Mouse (Mus musculus) ES-E14 (cell line): ENCODE measurements at regions not wholly inside any gene's neighbourhood (a gene's known extent, or its start where the extent isn't known, plus 50 kb on each side); places are given as distances from the start of the nearest gene placed in this dataset.

Experiments used
- DNase-seq: peaks from one replicate; pipeline ENCODE4 v3.0.0-alpha.2; 2013; ENCODE audit warnings: low read depth, low spot score
- H3K27ac ChIP-seq: 2 replicates; pipeline ENCODE4 v1.5.1; 2012; ENCODE audit warnings: low read depth, mild to moderate bottlenecking, low read length, moderate library complexity, mixed read lengths; ENCODE audit not compliant: poor library complexity, insufficient read depth, severe bottlenecking
- H3K36me3 ChIP-seq: 2 replicates; pipeline ENCODE4 v1.6.1; 2012; ENCODE audit warnings: mild to moderate bottlenecking, low read length, moderate library complexity, mixed read lengths; ENCODE audit not compliant: control insufficient read depth, poor library complexity, insufficient read depth, severe bottlenecking
- H3K4me1 ChIP-seq, 2 experiments: fragments of 150-350 bp in 1 of 2; sonication (generic) in 1 of 2; 2 replicates each; pipeline ENCODE4 v1.6.1; 2012; ENCODE audit warnings: low read length in 2 of 2, mild to moderate bottlenecking in 1 of 2, mixed read lengths in 1 of 2; ENCODE audit not compliant: control insufficient read depth in 2 of 2, insufficient read depth in 2 of 2, poor library complexity in 1 of 2
- H3K4me3 ChIP-seq, 2 experiments: fragments of 150-350 bp in 1 of 2; sonication (generic) in 1 of 2; 2 replicates each; pipeline ENCODE4 v1.5.1; 2012; ENCODE audit warnings: low read length in 2 of 2, low read depth in 1 of 2, mild to moderate bottlenecking in 1 of 2, mixed read lengths in 1 of 2; ENCODE audit not compliant: insufficient read depth in 1 of 2, poor library complexity in 1 of 2, severe bottlenecking in 1 of 2
- H3K9ac ChIP-seq: 2 replicates; pipeline ENCODE4 v1.6.1; 2012; ENCODE audit warnings: low read depth, mild to moderate bottlenecking, low read length, mixed read lengths; ENCODE audit not compliant: poor library complexity, insufficient read depth, severe bottlenecking
- H3K9me3 ChIP-seq: fragments of 150-350 bp; sonication (generic); 2 replicates; pipeline ENCODE4 v1.6.1; 2012; ENCODE audit warnings: low read depth, mild to moderate bottlenecking, low read length; ENCODE audit not compliant: control insufficient read depth, insufficient read depth
- CHD2 ChIP-seq: IDR thresholded peaks from 2 replicates; pipeline ENCODE4 v1.6.1; 2014; ENCODE audit warnings: mild to moderate bottlenecking, low read depth, low read length, inconsistent platforms
- HCFC1 ChIP-seq: IDR thresholded peaks from 2 replicates; pipeline ENCODE4 v1.6.1; 2012; ENCODE audit warnings: low read length, inconsistent platforms, borderline replicate concordance; ENCODE audit not compliant: insufficient read depth
- MAFK ChIP-seq: IDR thresholded peaks from 2 replicates; pipeline ENCODE4 v1.6.1; 2014; ENCODE audit warnings: mild to moderate bottlenecking, low read depth, low read length, inconsistent platforms; ENCODE audit not compliant: insufficient read depth
- ZC3H11A ChIP-seq: IDR thresholded peaks from 2 replicates; pipeline ENCODE4 v1.6.1; 2012; ENCODE audit warnings: low read depth, mild to moderate bottlenecking, inconsistent platforms, low read length, borderline replicate concordance
- ZNF384 ChIP-seq: IDR thresholded peaks from 2 replicates; pipeline ENCODE4 v1.6.1; 2012; ENCODE audit warnings: low read depth, low read length, inconsistent platforms
- in situ Hi-C, 2 experiments: fragments of 600-800 bp; cut with MboI; formaldehyde crosslinking; loops; one replicate each; pipeline ENCODE4 v1.15.1; 2025; ENCODE audit warnings: low sequenced_read_pairs in 2 of 2, inconsistent platforms in 1 of 2; ENCODE audit not compliant: unreplicated experiment in 2 of 2

DNA sequence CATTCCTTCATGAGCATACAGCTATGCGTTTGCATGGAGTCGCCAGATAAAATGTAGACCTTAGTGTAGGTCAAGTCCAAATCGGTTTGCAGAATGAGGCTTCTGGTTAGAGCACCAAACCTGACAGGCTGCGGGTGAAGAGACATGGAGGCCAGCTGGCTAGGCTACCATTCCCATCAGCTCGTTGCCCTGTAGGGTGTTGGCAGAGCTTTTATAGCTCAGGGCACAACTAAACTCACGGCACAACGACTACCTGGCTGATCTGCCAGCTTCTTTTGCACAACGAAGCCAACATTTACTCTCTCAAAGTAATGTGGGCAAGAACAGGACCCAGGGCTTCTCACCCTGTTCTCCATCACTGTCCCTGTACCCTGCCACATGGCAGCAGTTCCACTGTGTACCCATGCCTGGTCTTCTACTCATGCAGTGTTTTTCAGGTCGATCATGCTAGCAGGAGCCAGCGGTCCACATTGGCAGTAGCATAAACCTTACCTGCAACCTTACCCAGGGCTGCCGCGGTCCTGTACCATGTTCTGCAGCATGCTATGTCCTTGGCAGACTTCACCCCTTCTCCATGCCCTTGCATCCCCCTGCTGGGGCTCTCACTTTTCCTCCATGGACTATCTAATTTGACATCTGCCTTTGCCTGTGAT is 431.0 kb downstream of the Ccdc171 start:
- no peak for DNase-seq
- Histone ChIP-seq H3K4me3 (no peak overlapping the region), H3K9me3 (no peaks in the 10 kb centered on the region), H3K27ac (no peak overlapping the region), H3K4me1 (no peaks in the 10 kb centered on the region), H3K36me3 (no peaks in the 10 kb centered on the region), H3K9ac (no peak overlapping the region)
- in situ Hi-C loops = no loop called here
- TF ChIP-seq ZNF384 (no peak), MAFK (no peak), ZC3H11A (no peak), HCFC1 (no peak), CHD2 (no peak)

DNA sequence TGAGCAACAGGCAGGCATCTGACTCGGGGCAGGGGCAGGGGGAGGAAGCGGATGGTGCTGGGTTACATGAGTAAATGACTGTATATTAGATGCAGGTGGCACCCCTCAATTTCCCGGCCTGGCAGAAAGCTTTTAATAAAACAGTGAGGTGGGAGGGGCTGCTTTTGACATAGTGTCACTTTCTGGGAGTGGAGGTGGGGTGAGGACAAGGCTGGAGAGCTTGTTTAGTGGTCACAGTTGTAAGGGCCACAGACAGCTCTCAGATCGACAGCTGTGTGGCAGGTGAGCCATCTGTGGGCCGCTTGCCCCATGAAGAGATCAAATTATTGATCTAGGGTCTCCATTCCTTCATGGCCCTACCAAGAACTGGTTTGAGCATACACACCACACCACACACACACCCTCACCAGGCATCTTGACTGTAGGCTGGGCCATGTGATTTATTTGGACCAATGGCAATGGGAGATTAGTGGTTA is 431.9 kb downstream of the Ccdc171 start:
- no peak for TF ChIP-seq ZNF384
- no peak for TF ChIP-seq MAFK
- no peak for TF ChIP-seq ZC3H11A
- TF ChIP-seq HCFC1 = no peak
- TF ChIP-seq CHD2 = no peak
- Histone ChIP-seq H3K27ac (no peak overlapping the region), H3K4me3 (no peak overlapping the region), H3K9me3 (no peaks in the 10 kb centered on the region), H3K36me3 (no peaks in the 10 kb centered on the region), H3K4me1 (no peaks in the 10 kb centered on the region), H3K9ac (no peak overlapping the region)
- no peak for DNase-seq
- in situ Hi-C loops = no loop called here

DNA sequence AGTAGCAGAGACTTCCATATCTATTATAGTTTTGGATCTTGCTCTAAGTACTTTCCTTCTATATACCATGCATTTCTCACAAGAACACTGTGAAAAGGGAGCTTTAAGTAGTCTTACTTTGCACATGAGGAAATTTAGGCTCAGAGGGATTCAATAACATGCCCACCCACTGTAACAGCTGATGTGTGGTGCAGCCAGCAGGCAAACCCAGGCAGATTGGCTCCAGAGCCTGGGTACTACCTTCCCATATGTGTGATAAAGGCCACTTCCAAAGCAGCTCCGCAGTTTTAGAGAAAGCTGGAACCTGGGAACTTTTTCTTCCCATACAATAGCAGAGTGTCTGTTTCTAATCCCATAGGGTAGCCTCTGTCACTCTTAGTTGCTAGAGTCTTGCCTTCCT is 441.6 kb downstream of the Ccdc171 start:
- no peak for DNase-seq
- Histone ChIP-seq H3K4me1 (no peaks in the 10 kb centered on the region), H3K9ac (no peak overlapping the region), H3K4me3 (no peak overlapping the region), H3K27ac (no peak overlapping the region), H3K36me3 (no peaks in the 10 kb centered on the region), H3K9me3 (no peaks in the 10 kb centered on the region)
- in situ Hi-C loops = no loop called here
- TF ChIP-seq MAFK = no peak
- no peak for TF ChIP-seq ZC3H11A
- TF ChIP-seq ZNF384 = no peak
- no peak for TF ChIP-seq HCFC1
- TF ChIP-seq CHD2 = no peak

DNA sequence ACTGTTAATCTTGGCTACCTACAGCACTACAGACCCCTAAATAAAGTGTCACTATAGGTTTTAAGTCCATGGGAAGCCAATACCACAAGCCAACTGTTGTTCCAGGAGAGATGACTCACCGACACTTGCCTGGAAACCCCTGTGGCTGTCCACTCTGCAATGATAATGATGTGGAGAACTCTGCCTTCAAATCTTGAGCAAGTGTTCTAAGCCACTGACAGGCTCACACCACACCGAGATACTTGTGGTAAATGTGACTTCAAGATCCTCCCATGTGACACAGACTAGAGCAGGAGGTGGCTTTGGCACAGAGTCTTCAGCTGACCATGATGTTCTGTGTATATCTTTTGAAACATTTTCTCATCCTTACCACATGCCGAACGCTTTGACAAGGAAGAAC is 447.8 kb downstream of the Ccdc171 start:
- in situ Hi-C loops = no loop called here
- Histone ChIP-seq H3K4me1 (no peaks in the 10 kb centered on the region), H3K27ac (no peak overlapping the region), H3K36me3 (no peaks in the 10 kb centered on the region), H3K4me3 (no peak overlapping the region), H3K9me3 (no peaks in the 10 kb centered on the region), H3K9ac (no peak overlapping the region)
- DNase-seq = no peak
- TF ChIP-seq HCFC1 (no peak), ZC3H11A (no peak), CHD2 (no peak), ZNF384 (no peak), MAFK (no peak)
